Mouse (Mus musculus) neural tube, embryonic 12.5 days (tissue): ENCODE data around the gene Narfl. TPM values are rescaled to one million over a fixed set of nuclear protein-coding genes. Genes with fewer than 3 reads are reported as not detected.

Experiments
- microRNA-seq: library from miRNA; unstranded; fragments of <30 nt; microRNA quantifications from one replicate; pipeline ENCODE4, GENCODE M21; 2017
- polyA plus RNA-seq: library from polyadenylated mRNA; unstranded; fragments of >200 nt; fragmentation: Nextera tagmentation; extraction: Ambion mirVana; gene quantifications from 2 replicates; pipeline ENCODE4 v1.2.1, GENCODE M21; 2016

The Narfl gene
- polyA plus RNA-seq, 1 experiment from 2014 or later, result 29.2 TPM

Small RNA genes lying within 50 kb of the gene (microRNA-seq; reads per million reads assigned to microRNA genes)
- not detected for gene Gm25083
- not detected for gene Mir3082
- not detected for gene Mir6966

Other genes starting within 250 kb of the Narfl start
- 8.1 and 9.5 TPM in 2 replicates for gene Sox8, start 203.1 kb upstream of the Narfl start, polyA plus RNA-seq
- 25.2 and 25.8 TPM in 2 replicates for gene Lmf1, start 194.7 kb upstream of the Narfl start, polyA plus RNA-seq
- 1.6 and 2.1 TPM in 2 replicates for gene Gng13, start 56.6 kb upstream of the Narfl start, polyA plus RNA-seq
- gene Chtf18, start 46.4 kb upstream of the Narfl start, polyA plus RNA-seq, result 24.9 and 25.6 TPM in 2 replicates
- 20.5 and 22.1 TPM in 2 replicates for gene Rpusd1, start 46.1 kb upstream of the Narfl start, polyA plus RNA-seq
- gene Mslnl, start 37.7 kb upstream of the Narfl start, polyA plus RNA-seq, result not detected in 2 replicates
- 0.27 and 0.38 TPM in 2 replicates for gene Msln, start 19.4 kb upstream of the Narfl start, polyA plus RNA-seq
- gene Haghl, start 11.9 kb downstream of the Narfl start, polyA plus RNA-seq, result 102 and 103 TPM in 2 replicates
- 0.33 and 0.57 TPM in 2 replicates for gene Ccdc78, start 12.8 kb downstream of the Narfl start, polyA plus RNA-seq
- 75.3 and 84.6 TPM in 2 replicates for gene Fam173a, start 19.1 kb downstream of the Narfl start, polyA plus RNA-seq
- 1.0 and 1.9 TPM in 2 replicates for gene AC134908.4, start 21.9 kb downstream of the Narfl start, polyA plus RNA-seq
- gene Metrn, start 23.4 kb downstream of the Narfl start, polyA plus RNA-seq, result 80.7 and 92.0 TPM in 2 replicates
- 25.8 and 27.0 TPM in 2 replicates for gene Fbxl16, start 35.3 kb downstream of the Narfl start, polyA plus RNA-seq
- gene Wdr24, start 49.9 kb downstream of the Narfl start, polyA plus RNA-seq, result 27.6 and 28.6 TPM in 2 replicates
- gene Jmjd8, start 55.1 kb downstream of the Narfl start, polyA plus RNA-seq, result 67.7 and 72.6 TPM in 2 replicates
- 293 and 301 TPM in 2 replicates for gene Stub1, start 59.6 kb downstream of the Narfl start, polyA plus RNA-seq
- gene Rhbdl1, start 63.5 kb downstream of the Narfl start, polyA plus RNA-seq, result 8.1 and 8.6 TPM in 2 replicates
- 3.9 and 4.8 TPM in 2 replicates for gene Gm20683, start 68.0 kb downstream of the Narfl start, polyA plus RNA-seq
- 18.4 and 20.1 TPM in 2 replicates for gene Rhot2, start 71.1 kb downstream of the Narfl start, polyA plus RNA-seq
- 23.6 and 24.9 TPM in 2 replicates for gene Wdr90, start 87.7 kb downstream of the Narfl start, polyA plus RNA-seq
- 6.8 and 7.2 TPM in 2 replicates for gene Mcrip2, start 95.0 kb downstream of the Narfl start, polyA plus RNA-seq
- 52.0 and 56.9 TPM in 2 replicates for gene Mettl26, start 101.3 kb downstream of the Narfl start, polyA plus RNA-seq
- gene Wfikkn1, start 107.1 kb downstream of the Narfl start, polyA plus RNA-seq, result 0.63 and 0.86 TPM in 2 replicates
- 47.7 and 49.3 TPM in 2 replicates for gene Rab40c, start 146.0 kb downstream of the Narfl start, polyA plus RNA-seq
- 54.7 and 57.3 TPM in 2 replicates for gene Pigq, start 171.2 kb downstream of the Narfl start, polyA plus RNA-seq
- gene Nhlrc4, start 171.2 kb downstream of the Narfl start, polyA plus RNA-seq, result 0.11 and 0.14 TPM in 2 replicates
- 0.08 TPM in 2 replicates for gene A930017K11Rik, start 178.8 kb downstream of the Narfl start, polyA plus RNA-seq
- gene Capn15, start 212.0 kb downstream of the Narfl start, polyA plus RNA-seq, result 28.2 and 31.5 TPM in 2 replicates